Mouse (Mus musculus): Measurements from ENCODE around the gene Tymp. TPM values are rescaled to one million over a fixed set of nuclear protein-coding genes. Genes with fewer than 3 reads are reported as not detected.

Gene Tymp
- polyA plus RNA-seq (2012; rRNA removed) = 2.6 and 2.8 TPM in 2 replicates

GRCm38 (mm10) chr15:89376957-89377356 lies at the start of gene Tymp:
TSS of gene Tymp (minus strand) at chr15:89377039.

GRCm38 (mm10) chr15:89425711-89426121 lies 48.9 kb upstream of the Tymp start, which contains the start of gene Cpt1b:
TSS of gene Cpt1b (minus strand) at chr15:89425863.

GRCm38 (mm10) chr15:89410118-89410517 lies 33.3 kb upstream of the Tymp start, which contains the start of gene Syce3:
TSS of gene Syce3 (minus strand) at chr15:89410503.

GRCm38 (mm10) chr15:89384617-89385016 lies 7.8 kb upstream of the Tymp start, which contains the start of gene Klhdc7b:
TSS of gene Klhdc7b (plus strand) at chr15:89384917.

GRCm38 (mm10) chr15:89378831-89379401 lies 2.1 kb upstream of the Tymp start, which contains the start of gene Odf3b:
TSS of gene Odf3b (minus strand) at chr15:89379282.

GRCm38 (mm10) chr15:89373762-89374248 lies 3.0 kb downstream of the Tymp start, which contains the start of gene Sco2:
TSS of gene Sco2 (minus strand) at chr15:89373846.

GRCm38 (mm10) chr15:89355241-89356187 lies 21.3 kb downstream of the Tymp start, which contains the start of the genes Lmf2 and Ncaph2:
TSS of gene Lmf2 (minus strand) at chr15:89355659.
TSS of gene Ncaph2 (plus strand) at chr15:89355719.

GRCm38 (mm10) chr15:89334271-89334670 lies 42.6 kb downstream of the Tymp start, which contains the start of gene Miox:
TSS of gene Miox (plus strand) at chr15:89334398.

GRCm38 (mm10) chr15:89322670-89323522 lies 53.9 kb downstream of the Tymp start, which contains the start of gene Adm2:
TSS of gene Adm2 (plus strand) at chr15:89322720.

Other genes starting within 250 kb of the Tymp start
- gene Hdac10, start 248.3 kb downstream of the Tymp start, polyA plus RNA-seq (2012; rRNA removed) = 43.2 and 45.5 TPM in 2 replicates
- gene Mapk12, start 236.3 kb downstream of the Tymp start, polyA plus RNA-seq (2012; rRNA removed) = 15.5 TPM in 2 replicates
- 63.8 and 66.3 TPM in 2 replicates for gene Mapk11, start 227.4 kb downstream of the Tymp start, polyA plus RNA-seq (2012; rRNA removed)
- gene Plxnb2, start 196.3 kb downstream of the Tymp start, polyA plus RNA-seq (2012; rRNA removed) = 177 and 193 TPM in 2 replicates
- 137 and 147 TPM in 2 replicates for gene Dennd6b, start 180.5 kb downstream of the Tymp start, polyA plus RNA-seq (2012; rRNA removed)
- 132 and 154 TPM in 2 replicates for gene Ppp6r2, start 165.5 kb downstream of the Tymp start, polyA plus RNA-seq (2012; rRNA removed)
- gene Sbf1, start 61.7 kb downstream of the Tymp start, polyA plus RNA-seq (2012; rRNA removed) = 177 and 203 TPM in 2 replicates
- gene Adm2, start 54.3 kb downstream of the Tymp start, polyA plus RNA-seq (2012; rRNA removed) = 0.04 and 0.06 TPM in 2 replicates
- not detected in 2 replicates for gene Miox, start 42.6 kb downstream of the Tymp start, polyA plus RNA-seq (2012; rRNA removed)
- 28.3 and 34.0 TPM in 2 replicates for gene Lmf2, start 21.4 kb downstream of the Tymp start, polyA plus RNA-seq (2012; rRNA removed)
- 118 and 120 TPM in 2 replicates for gene Ncaph2, start 21.3 kb downstream of the Tymp start, polyA plus RNA-seq (2012; rRNA removed)
- gene Sco2, start 3.2 kb downstream of the Tymp start, polyA plus RNA-seq (2012; rRNA removed) = 26.9 and 27.1 TPM in 2 replicates
- gene Odf3b, start 2.2 kb upstream of the Tymp start, polyA plus RNA-seq (2012; rRNA removed) = 3.2 and 3.6 TPM in 2 replicates
- gene Klhdc7b, start 7.9 kb upstream of the Tymp start, polyA plus RNA-seq (2012; rRNA removed) = 0.01 TPM in 1 of 2 replicates, not detected in the other
- not detected in 2 replicates for gene Syce3, start 33.5 kb upstream of the Tymp start, polyA plus RNA-seq (2012; rRNA removed)
- 7.6 and 8.0 TPM in 2 replicates for gene Cpt1b, start 48.8 kb upstream of the Tymp start, polyA plus RNA-seq (2012; rRNA removed)
- 3.0 and 3.3 TPM in 2 replicates for gene C730034F03Rik, start 52.5 kb upstream of the Tymp start, polyA plus RNA-seq (2012; rRNA removed)
- 0.28 and 0.29 TPM in 2 replicates for gene Gm44502, start 52.7 kb upstream of the Tymp start, polyA plus RNA-seq (2012; rRNA removed)
- gene Chkb, start 52.9 kb upstream of the Tymp start, polyA plus RNA-seq (2012; rRNA removed) = 86.7 and 102 TPM in 2 replicates
- 68.3 and 76.1 TPM in 2 replicates for gene Mapk8ip2, start 76.9 kb upstream of the Tymp start, polyA plus RNA-seq (2012; rRNA removed)
- 22.9 and 28.1 TPM in 2 replicates for gene Arsa, start 100.4 kb upstream of the Tymp start, polyA plus RNA-seq (2012; rRNA removed)
- 25.9 and 30.0 TPM in 2 replicates for gene Shank3, start 122.6 kb upstream of the Tymp start, polyA plus RNA-seq (2012; rRNA removed)
- gene Acr, start 191.3 kb upstream of the Tymp start, polyA plus RNA-seq (2012; rRNA removed) = 7.3 and 8.0 TPM in 2 replicates
- 99.4 and 109 TPM in 2 replicates for gene Rabl2, start 214.9 kb upstream of the Tymp start, polyA plus RNA-seq (2012; rRNA removed)